Mouse (Mus musculus) stomach, embryonic 14.5 days (tissue): ENCODE measurements at regions not wholly inside any gene's neighbourhood (a gene's known extent, or its start where the extent isn't known, plus 50 kb on each side); places are given as distances from the start of the nearest gene placed in this dataset.

Experiments
- ATAC-seq: fragments of 200-750 bp; cut with Nextera tagmentation; 2 replicates; pipeline ENCODE4 v1.8.0; 2017; ENCODE audit warnings: low read depth, moderate TSS enrichment; ENCODE audit not compliant: insufficient number of reproducible peaks, insufficient read depth, low FRiP score
- H3K27ac ChIP-seq: fragments of 300-500 bp; sonication (generic); 2 replicates; pipeline ENCODE4 v1.5.1; 2014; ENCODE audit warnings: mild to moderate bottlenecking, low read length, moderate library complexity, mixed read lengths
- H3K27me3 ChIP-seq: fragments of 300-500 bp; sonication (generic); 2 replicates; pipeline ENCODE4 v1.6.1; 2014; ENCODE audit warnings: low read length, control low read depth, mixed read lengths; ENCODE audit not compliant: control insufficient read depth, insufficient read depth
- H3K36me3 ChIP-seq: fragments of 300-500 bp; sonication (generic); 2 replicates; pipeline ENCODE4 v1.6.1; 2014; ENCODE audit warnings: mild to moderate bottlenecking, control low read depth, low read length, moderate library complexity, mixed read lengths; ENCODE audit not compliant: control insufficient read depth, insufficient read depth
- H3K4me1 ChIP-seq: fragments of 300-500 bp; sonication (generic); 2 replicates; pipeline ENCODE4 v1.6.1; 2014; ENCODE audit warnings: low read length, control low read depth, mixed read lengths; ENCODE audit not compliant: control insufficient read depth, insufficient read depth
- H3K4me2 ChIP-seq: fragments of 300-500 bp; sonication (generic); replicated peaks from 2 replicates; pipeline ENCODE4 v1.6.1; 2014; ENCODE audit warnings: low read depth, low read length, control low read depth
- H3K4me3 ChIP-seq: fragments of 300-500 bp; sonication (generic); 2 replicates; pipeline ENCODE4 v1.5.1; 2014; ENCODE audit warnings: low read depth, low read length, control low read depth
- H3K9ac ChIP-seq: fragments of 300-500 bp; sonication (generic); replicated peaks from 2 replicates; pipeline ENCODE4 v1.6.1; 2014; ENCODE audit warnings: low read depth, mild to moderate bottlenecking, control low read depth, low read length, moderate library complexity, mixed read lengths
- H3K9me3 ChIP-seq: fragments of 300-500 bp; sonication (generic); 2 replicates; pipeline ENCODE4 v1.6.1; 2016; ENCODE audit warnings: low read depth, low read length, control low read depth; ENCODE audit not compliant: control insufficient read depth
- WGBS: fragments of 180-500 bp; shearing (Covaris S2); extraction: QIAGEN DNeasy Blood & Tissue Kit; methylation state at CpG from one replicate; pipeline ENCODE4 v1.1.7; 2014; 5-methylcytosine and 5-hydroxymethylcytosine counted together

- H3K27ac ChIP-seq = no peak overlapping the region
- no peaks in the 10 kb centered on the region for H3K9me3 ChIP-seq
- H3K9ac ChIP-seq = no peak overlapping the region
- H3K4me2 ChIP-seq = no peak overlapping the region
- no peaks in the 10 kb centered on the region for H3K4me1 ChIP-seq
- no peaks in the 10 kb centered on the region for H3K36me3 ChIP-seq
- WGBS = 67% methylated on average over 1 of the region's 1 CpGs
- ATAC-seq = no peak
- H3K4me3 ChIP-seq = no peak overlapping the region
- no peaks in the 10 kb centered on the region for H3K27me3 ChIP-seq
Measured at GRCm38 (mm10) chr8:44094818-44095217, 385.0 kb upstream of the Adam34 start.

- Histone ChIP-seq H3K27me3 (no peaks in the 10 kb centered on the region), H3K27ac (no peak overlapping the region), H3K36me3 (no peaks in the 10 kb centered on the region), H3K4me2 (no peak overlapping the region), H3K4me1 (no peaks in the 10 kb centered on the region), H3K4me3 (no peak overlapping the region), H3K9me3 (no peaks in the 10 kb centered on the region), H3K9ac (no peak overlapping the region)
- WGBS = 75% methylated on average over 1 of the region's 1 CpGs
- ATAC-seq = no peak
Measured at GRCm38 (mm10) chr8:44093491-44093890, 383.6 kb upstream of the Adam34 start.

GRCm38 (mm10) chr8:44082057-44082456, 372.2 kb upstream of the Adam34 start:
- Histone ChIP-seq H3K27me3 (no peaks in the 10 kb centered on the region), H3K36me3 (no peaks in the 10 kb centered on the region), H3K4me3 (no peak overlapping the region), H3K4me2 (no peak overlapping the region), H3K9me3 (no peaks in the 10 kb centered on the region), H3K27ac (no peak overlapping the region), H3K4me1 (no peaks in the 10 kb centered on the region), H3K9ac (no peak overlapping the region)
- no peak for ATAC-seq
- WGBS = 83% methylated on average over 4 of the region's 4 CpGs

- Histone ChIP-seq H3K27me3 (no peaks in the 10 kb centered on the region), H3K4me1 (no peaks in the 10 kb centered on the region), H3K27ac (no peak overlapping the region), H3K9me3 (no peaks in the 10 kb centered on the region), H3K4me2 (no peak overlapping the region), H3K4me3 (no peak overlapping the region), H3K9ac (no peak overlapping the region), H3K36me3 (no peaks in the 10 kb centered on the region)
- WGBS = 60% methylated on average over 5 of the region's 5 CpGs
- ATAC-seq = no peak
Measured at GRCm38 (mm10) chr8:44058846-44059245, 349.0 kb upstream of the Adam34 start.

- H3K36me3 ChIP-seq = no peaks in the 10 kb centered on the region
- no peak overlapping the region for H3K4me3 ChIP-seq
- WGBS = 92% methylated on average over 8 of the region's 8 CpGs
- no peaks in the 10 kb centered on the region for H3K9me3 ChIP-seq
- no peaks in the 10 kb centered on the region for H3K27me3 ChIP-seq
- H3K4me1 ChIP-seq = no peaks in the 10 kb centered on the region
- ATAC-seq = no peak
- H3K4me2 ChIP-seq = no peak overlapping the region
- H3K9ac ChIP-seq = no peak overlapping the region
- H3K27ac ChIP-seq = no peak overlapping the region
Measured at GRCm38 (mm10) chr8:44042572-44043355, 332.9 kb upstream of the Adam34 start.

- no peaks in the 10 kb centered on the region for H3K27me3 ChIP-seq
- WGBS = 16% methylated on average over 4 of the region's 4 CpGs
- peak; percentile 49; the same call in 1 of the 2 replicates for ATAC-seq
- H3K9ac ChIP-seq = no peak overlapping the region
- no peaks in the 10 kb centered on the region for H3K9me3 ChIP-seq
- no peaks in the 10 kb centered on the region for H3K36me3 ChIP-seq
- H3K4me3 ChIP-seq = no peak overlapping the region
- H3K4me1 ChIP-seq = no peaks in the 10 kb centered on the region
- H3K4me2 ChIP-seq = no peak overlapping the region
- no peak overlapping the region for H3K27ac ChIP-seq
Measured at GRCm38 (mm10) chr8:44034211-44034610, 324.4 kb upstream of the Adam34 start.

- Histone ChIP-seq H3K4me2 (no peak overlapping the region), H3K36me3 (no peaks in the 10 kb centered on the region), H3K27ac (no peak overlapping the region), H3K27me3 (no peaks in the 10 kb centered on the region), H3K9me3 (no peaks in the 10 kb centered on the region), H3K4me3 (no peak overlapping the region), H3K4me1 (no peaks in the 10 kb centered on the region), H3K9ac (no peak overlapping the region)
- 91% methylated on average over 2 of the region's 2 CpGs for WGBS
- no peak for ATAC-seq
Measured at GRCm38 (mm10) chr8:44031376-44031775, 321.5 kb upstream of the Adam34 start.

- Histone ChIP-seq H3K4me2 (no peak overlapping the region), H3K4me3 (no peak overlapping the region), H3K36me3 (no peaks in the 10 kb centered on the region), H3K9ac (no peak overlapping the region), H3K9me3 (no peaks in the 10 kb centered on the region), H3K27me3 (no peaks in the 10 kb centered on the region), H3K27ac (no peak overlapping the region), H3K4me1 (no peaks in the 10 kb centered on the region)
- ATAC-seq = no peak
Measured at GRCm38 (mm10) chr8:44030972-44031371, 321.1 kb upstream of the Adam34 start.

- Histone ChIP-seq H3K4me1 (no peaks in the 10 kb centered on the region), H3K36me3 (no peaks in the 10 kb centered on the region), H3K4me2 (no peak overlapping the region), H3K9ac (no peak overlapping the region), H3K27me3 (no peaks in the 10 kb centered on the region), H3K27ac (no peak overlapping the region), H3K9me3 (no peaks in the 10 kb centered on the region), H3K4me3 (no peak overlapping the region)
- no peak for ATAC-seq
- 27% methylated on average over 4 of the region's 4 CpGs for WGBS
Measured at GRCm38 (mm10) chr8:44027738-44028137, 317.9 kb upstream of the Adam34 start.
